Mouse (Mus musculus) limb, embryonic 14.5 days (tissue): ENCODE results near the gene Efcc1. TPM values are rescaled to one million over a fixed set of nuclear protein-coding genes. Genes with fewer than 3 reads are reported as not detected.

ENCODE experiments used
- ATAC-seq: fragments of 200-750 bp; cut with Nextera tagmentation; 2 replicates; pipeline ENCODE4 v1.8.0; 2017; ENCODE audit warnings: low read depth, moderate number of reproducible peaks, moderate TSS enrichment; ENCODE audit not compliant: low FRiP score
- DNase-seq: peaks from one replicate; pipeline ENCODE4 v3.0.0-alpha.2; 2015; ENCODE audit warnings: low spot score
- H3K27ac ChIP-seq: fragments of 300-500 bp; sonication (generic); replicated peaks from 2 replicates; pipeline ENCODE4 v1.5.1; 2014; ENCODE audit warnings: low read depth, mild to moderate bottlenecking, low read length, moderate library complexity, mixed read lengths
- H3K27me3 ChIP-seq: fragments of 300-500 bp; sonication (generic); 2 replicates; pipeline ENCODE4 v1.6.1; 2014; ENCODE audit warnings: low read length, mixed read lengths; ENCODE audit not compliant: control insufficient read depth, insufficient read depth
- H3K36me3 ChIP-seq: fragments of 300-500 bp; sonication (generic); 2 replicates; pipeline ENCODE4 v1.6.1; 2014; ENCODE audit warnings: mild to moderate bottlenecking, low read length, moderate library complexity, mixed read lengths; ENCODE audit not compliant: control insufficient read depth, insufficient read depth
- H3K4me1 ChIP-seq: fragments of 300-500 bp; sonication (generic); 2 replicates; pipeline ENCODE4 v1.6.1; 2014; ENCODE audit warnings: antibody characterized with exemption, low read length, mixed read lengths; ENCODE audit not compliant: control insufficient read depth, insufficient read depth
- H3K4me2 ChIP-seq: fragments of 300-500 bp; sonication (generic); replicated peaks from 2 replicates; pipeline ENCODE4 v1.6.1; 2014; ENCODE audit warnings: low read depth, mild to moderate bottlenecking, low read length, moderate library complexity; ENCODE audit not compliant: severe bottlenecking
- H3K4me3 ChIP-seq: fragments of 300-500 bp; sonication (generic); replicated peaks from 2 replicates; pipeline ENCODE4 v1.5.1; 2014; ENCODE audit warnings: low read length
- H3K9ac ChIP-seq: fragments of 300-500 bp; sonication (generic); 2 replicates; pipeline ENCODE4 v1.6.1; 2014; ENCODE audit warnings: mild to moderate bottlenecking, low read depth, low read length, moderate library complexity; ENCODE audit not compliant: severe bottlenecking
- H3K9me3 ChIP-seq: fragments of 300-500 bp; sonication (generic); 2 replicates; pipeline ENCODE4 v1.6.1; 2016; ENCODE audit warnings: low read length; ENCODE audit not compliant: control insufficient read depth
- POLR2A ChIP-seq: fragments of 200-500 bp; IDR thresholded peaks from 2 replicates; pipeline ENCODE4 v1.8.0; 2012; ENCODE audit warnings: inconsistent platforms, mild to moderate bottlenecking, moderate library complexity, borderline replicate concordance; ENCODE audit not compliant: insufficient read depth, insufficient read length; ENCODE audit errors: extremely low read depth
- WGBS: fragments of 180-500 bp; shearing (Covaris S2); extraction: QIAGEN DNeasy Blood & Tissue Kit; methylation state at CpG from one replicate; pipeline ENCODE4 v1.1.7; 2014; 5-methylcytosine and 5-hydroxymethylcytosine counted together
- polyA plus RNA-seq, 2 experiments: library from polyadenylated mRNA; depleted of rRNA in 1 of 2; stranded (reverse) in 1 of 2; unstranded in 1 of 2; fragments of >200 nt; fragmentation: Nextera tagmentation in 1 of 2; extraction: Ambion mirVana in 1 of 2; gene quantifications; 2 replicates each; pipeline versions ENCODE4 v1.2.1 to v1.2.3; 2012 to 2014

Efcc1 gene
- polyA plus RNA-seq, 2 experiments = 0.80 to 0.98 TPM

DNA sequence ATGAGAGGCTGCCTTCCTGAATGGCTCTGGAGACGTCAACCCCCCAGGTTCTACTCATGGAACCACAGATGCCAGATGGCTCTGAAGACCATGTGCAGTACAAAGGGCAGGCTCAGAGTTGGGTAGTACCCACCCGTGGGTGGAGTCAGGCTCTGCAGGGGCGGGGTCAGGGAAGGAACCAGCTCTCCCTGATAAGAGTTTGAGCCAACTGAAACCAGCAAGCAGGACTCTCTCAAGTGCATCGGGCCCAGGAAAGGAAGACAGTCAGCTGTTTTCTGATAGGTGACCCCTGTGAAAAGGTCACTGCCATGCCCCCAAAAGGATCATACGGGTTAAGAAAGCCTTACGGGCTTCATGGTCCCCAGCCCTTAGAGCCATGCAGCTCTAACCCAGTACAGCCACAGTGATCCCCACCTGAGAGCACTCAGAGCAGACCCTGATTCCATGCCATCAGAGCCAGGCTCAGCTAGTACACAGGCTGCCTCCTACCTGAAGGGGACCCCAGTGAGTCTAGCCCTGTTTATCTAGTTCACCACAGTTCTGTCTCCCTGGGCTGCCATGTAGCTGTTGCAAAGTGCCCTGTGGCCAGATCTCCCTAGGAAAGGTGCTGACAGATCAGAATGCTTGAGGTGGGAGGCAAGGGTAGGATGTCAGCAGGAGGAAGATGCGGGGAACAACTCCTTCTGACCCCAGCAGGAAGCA is 60.3 kb downstream of the Efcc1 start:
- H3K4me1 ChIP-seq = no peaks in the 10 kb centered on the region
- H3K36me3 ChIP-seq = peaks cover 22% of the 10 kb centered on the region
- ATAC-seq = no peak
- H3K9ac ChIP-seq = no peak overlapping the region
- DNase-seq = no peak
- no peak overlapping the region for H3K4me2 ChIP-seq
- H3K27ac ChIP-seq = no peak overlapping the region
- H3K27me3 ChIP-seq = no peaks in the 10 kb centered on the region
- no peaks in the 10 kb centered on the region for H3K9me3 ChIP-seq
- WGBS = 72% methylated on average over 7 of the region's 7 CpGs
- no peak for TF ChIP-seq POLR2A
- no peak overlapping the region for H3K4me3 ChIP-seq

DNA sequence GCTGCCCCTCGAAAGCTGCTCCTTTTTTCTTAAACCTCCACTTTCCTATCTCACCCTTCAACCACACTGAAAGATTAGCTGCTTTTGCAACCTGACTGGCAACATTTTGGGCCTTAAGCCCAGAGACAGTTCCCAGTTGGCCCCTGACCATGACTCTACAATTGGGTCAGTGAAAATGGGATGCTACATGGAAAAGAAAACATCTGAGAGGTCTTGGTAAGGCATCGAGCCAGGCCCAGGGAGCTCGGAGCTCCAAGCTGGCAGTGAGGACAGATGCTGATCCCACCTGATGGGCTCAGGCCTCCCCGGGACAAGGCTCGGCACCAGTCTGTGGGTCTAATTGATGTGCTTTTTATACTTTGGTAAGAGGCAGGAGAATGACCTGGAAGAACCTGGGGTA is 61.2 kb downstream of the Efcc1 start:
- H3K9ac ChIP-seq = no peak overlapping the region
- WGBS = 93% methylated on average over 5 of the region's 5 CpGs
- no peak overlapping the region for H3K27ac ChIP-seq
- ATAC-seq (no peak), DNase-seq (no peak)
- peaks cover 22% of the 10 kb centered on the region for H3K36me3 ChIP-seq
- no peak overlapping the region for H3K4me3 ChIP-seq
- no peak overlapping the region for H3K4me2 ChIP-seq
- H3K4me1 ChIP-seq = no peaks in the 10 kb centered on the region
- H3K27me3 ChIP-seq = no peaks in the 10 kb centered on the region
- H3K9me3 ChIP-seq = no peaks in the 10 kb centered on the region
- no peak for TF ChIP-seq POLR2A

- Histone ChIP-seq H3K27ac (no peak overlapping the region), H3K9me3 (no peaks in the 10 kb centered on the region), H3K4me3 (no peak overlapping the region), H3K4me2 (no peak overlapping the region), H3K9ac (no peak overlapping the region), H3K27me3 (no peaks in the 10 kb centered on the region), H3K4me1 (no peaks in the 10 kb centered on the region), H3K36me3 (peaks cover 22% of the 10 kb centered on the region)
- DNase-seq (no peak), ATAC-seq (no peak)
- no peak for TF ChIP-seq POLR2A
- WGBS = 93% methylated on average over 10 of the region's 10 CpGs
Measured at GRCm38 (mm10) chr6:87793821-87794510, 63.3 kb downstream of the Efcc1 start.

- no peak for TF ChIP-seq POLR2A
- Histone ChIP-seq H3K9me3 (no peaks in the 10 kb centered on the region), H3K27ac (no peak overlapping the region), H3K36me3 (peaks cover 23% of the 10 kb centered on the region), H3K4me1 (no peaks in the 10 kb centered on the region), H3K4me3 (no peak overlapping the region), H3K4me2 (no peak overlapping the region), H3K9ac (no peak overlapping the region), H3K27me3 (no peaks in the 10 kb centered on the region)
- ATAC-seq = no peak
- 73% methylated on average over 6 of the region's 6 CpGs for WGBS
- DNase-seq = no peak
Measured at GRCm38 (mm10) chr6:87795385-87796150, 64.9 kb downstream of the Efcc1 start.

GRCm38 (mm10) chr6:87796251-87796880 is 65.7 kb downstream of the Efcc1 start:
- no peak for DNase-seq
- H3K9ac ChIP-seq = no peak overlapping the region
- H3K4me2 ChIP-seq = no peak overlapping the region
- TF ChIP-seq POLR2A = no peak
- peaks cover 23% of the 10 kb centered on the region for H3K36me3 ChIP-seq
- no peak overlapping the region for H3K4me3 ChIP-seq
- H3K4me1 ChIP-seq = no peaks in the 10 kb centered on the region
- H3K9me3 ChIP-seq = no peaks in the 10 kb centered on the region
- no peak overlapping the region for H3K27ac ChIP-seq
- 90% methylated on average over 6 of the region's 6 CpGs for WGBS
- no peak for ATAC-seq
- H3K27me3 ChIP-seq = no peaks in the 10 kb centered on the region
